Mouse (Mus musculus) liver, postnatal 0 days (tissue): ENCODE results near the gene Sik1.

ENCODE experiments used
- CTCF ChIP-seq: sonication (generic); IDR thresholded peaks from 2 replicates; pipeline ENCODE4 v1.5.1; 2016; ENCODE audit warnings: antibody characterized with exemption, low read depth
- EP300 ChIP-seq: IDR thresholded peaks from 2 replicates; pipeline ENCODE4 v1.6.1; 2016; ENCODE audit warnings: antibody characterized with exemption, low read depth, mild to moderate bottlenecking

- TF ChIP-seq CTCF (no peak), EP300 (no peak)
Observed at GRCm38 (mm10) chr17:31896751-31897150, 41.1 kb upstream of the Sik1 start.
